Mouse (Mus musculus): ENCODE data around the gene Ginm1. TPM values are rescaled to one million over a fixed set of nuclear protein-coding genes. Genes with fewer than 3 reads are reported as not detected.

Gene Ginm1
- polyA plus RNA-seq, 1 experiment = 14.5 TPM

- H3K36me3 ChIP-seq (ENCODE audit: control insufficient read depth, insufficient read depth) = peaks cover 51% of the 10 kb centered on the region
- no peak for TF ChIP-seq MAX (IDR thresholded peaks at IDR 0.05)
- no peak for TF ChIP-seq MYOD1 (IDR thresholded peaks at IDR 0.05; ENCODE audit: control insufficient read depth, insufficient read length, low read depth)
- TF ChIP-seq CEBPB (IDR thresholded peaks at IDR 0.05; ENCODE audit: low read depth) = no peak
- TF ChIP-seq MYOG (IDR thresholded peaks at IDR 0.05; ENCODE audit: control insufficient read depth, extremely low read depth, insufficient read length) = no peak
- TF ChIP-seq FOSL1 (IDR thresholded peaks at IDR 0.05; ENCODE audit: insufficient read depth, low read length, poor library complexity, severe bottlenecking) = no peak
- no peak for TF ChIP-seq CTCF (IDR thresholded peaks at IDR 0.05; ENCODE audit: control insufficient read depth, insufficient read depth, insufficient read length)
- TF ChIP-seq USF1 (IDR thresholded peaks at IDR 0.05; ENCODE audit: low read depth) = no peak
These were observed 29.4 kb upstream of the Ginm1 start for GRCm38 (mm10) chr10:7821981-7822380.

GRCm38 (mm10) chr10:7820171-7820570 is 27.5 kb upstream of the Ginm1 start:
- no peak for TF ChIP-seq MYOD1 (IDR thresholded peaks at IDR 0.05; ENCODE audit: control insufficient read depth, insufficient read length, low read depth)
- no peak for TF ChIP-seq MYOG (IDR thresholded peaks at IDR 0.05; ENCODE audit: control insufficient read depth, extremely low read depth, insufficient read length)
- no peak for TF ChIP-seq CTCF (IDR thresholded peaks at IDR 0.05; ENCODE audit: control insufficient read depth, insufficient read depth, insufficient read length)
- TF ChIP-seq USF1 (IDR thresholded peaks at IDR 0.05; ENCODE audit: low read depth) = no peak
- peaks cover 59% of the 10 kb centered on the region for H3K36me3 ChIP-seq (ENCODE audit: control insufficient read depth, insufficient read depth)

More at GRCm38 (mm10) chr10:7821981-7822380, 29.4 kb upstream of the Ginm1 start:
- Histone ChIP-seq H3K4me3 (ENCODE audit: insufficient read depth, poor library complexity, severe bottlenecking) (no peak overlapping the region), H3K79me3 (ENCODE audit: low read depth) (no peaks in the 10 kb centered on the region), H3K27me3 (ENCODE audit: control insufficient read depth, insufficient read depth, insufficient read length) (no peaks in the 10 kb centered on the region), H3K79me2 (ENCODE audit: control insufficient read depth, insufficient read depth) (no peaks in the 10 kb centered on the region), H3ac (ENCODE audit: control insufficient read depth, insufficient read length, low read depth) (no peak overlapping the region)

GRCm38 (mm10) chr10:7819603-7820002 is 27.0 kb upstream of the Ginm1 start:
- Histone ChIP-seq H3K27me3 (ENCODE audit: control insufficient read depth, insufficient read depth, insufficient read length) (no peaks in the 10 kb centered on the region), H3K79me2 (ENCODE audit: control insufficient read depth, insufficient read depth) (no peaks in the 10 kb centered on the region), H3K79me3 (ENCODE audit: low read depth) (no peaks in the 10 kb centered on the region), H3ac (ENCODE audit: control insufficient read depth, insufficient read length, low read depth) (no peak overlapping the region), H3K36me3 (ENCODE audit: control insufficient read depth, insufficient read depth) (peaks cover 64% of the 10 kb centered on the region), H3K4me3 (ENCODE audit: insufficient read depth, poor library complexity, severe bottlenecking) (no peak overlapping the region)
- TF ChIP-seq MYOG (IDR thresholded peaks at IDR 0.05; ENCODE audit: control insufficient read depth, extremely low read depth, insufficient read length) = no peak

More at GRCm38 (mm10) chr10:7820171-7820570, 27.5 kb upstream of the Ginm1 start:
- H3K27me3 ChIP-seq (ENCODE audit: control insufficient read depth, insufficient read depth, insufficient read length) = no peaks in the 10 kb centered on the region
- no peaks in the 10 kb centered on the region for H3K79me2 ChIP-seq (ENCODE audit: control insufficient read depth, insufficient read depth)
- H3K4me3 ChIP-seq (ENCODE audit: insufficient read depth, poor library complexity, severe bottlenecking) = no peak overlapping the region
- H3ac ChIP-seq (ENCODE audit: control insufficient read depth, insufficient read length, low read depth) = no peak overlapping the region
- no peaks in the 10 kb centered on the region for H3K79me3 ChIP-seq (ENCODE audit: low read depth)

GRCm38 (mm10) chr10:7819156-7819555 is 26.5 kb upstream of the Ginm1 start:
- no peak overlapping the region for H3K4me3 ChIP-seq (ENCODE audit: insufficient read depth, poor library complexity, severe bottlenecking)
- H3K79me3 ChIP-seq (ENCODE audit: low read depth) = no peaks in the 10 kb centered on the region
- no peak for TF ChIP-seq CEBPB (IDR thresholded peaks at IDR 0.05; ENCODE audit: low read depth)
- no peak for TF ChIP-seq MYOG (IDR thresholded peaks at IDR 0.05; ENCODE audit: control insufficient read depth, extremely low read depth, insufficient read length)
- TF ChIP-seq USF1 (IDR thresholded peaks at IDR 0.05; ENCODE audit: low read depth) = no peak
- TF ChIP-seq FOSL1 (IDR thresholded peaks at IDR 0.05; ENCODE audit: insufficient read depth, low read length, poor library complexity, severe bottlenecking) = no peak
- no peak for TF ChIP-seq CTCF (IDR thresholded peaks at IDR 0.05; ENCODE audit: control insufficient read depth, insufficient read depth, insufficient read length)
- TF ChIP-seq MYOD1 (IDR thresholded peaks at IDR 0.05; ENCODE audit: control insufficient read depth, insufficient read length, low read depth) = no peak
- TF ChIP-seq MAX (IDR thresholded peaks at IDR 0.05) = no peak
- no peak overlapping the region for H3ac ChIP-seq (ENCODE audit: control insufficient read depth, insufficient read length, low read depth)
- H3K79me2 ChIP-seq (ENCODE audit: control insufficient read depth, insufficient read depth) = no peaks in the 10 kb centered on the region
- H3K36me3 ChIP-seq (ENCODE audit: control insufficient read depth, insufficient read depth) = peaks cover 69% of the 10 kb centered on the region
- no peaks in the 10 kb centered on the region for H3K27me3 ChIP-seq (ENCODE audit: control insufficient read depth, insufficient read depth, insufficient read length)

- Histone ChIP-seq H3ac (ENCODE audit: control insufficient read depth, insufficient read length, low read depth) (no peak overlapping the region), H3K79me2 (ENCODE audit: control insufficient read depth, insufficient read depth) (no peaks in the 10 kb centered on the region), H3K4me3 (ENCODE audit: insufficient read depth, poor library complexity, severe bottlenecking) (no peak overlapping the region), H3K36me3 (ENCODE audit: control insufficient read depth, insufficient read depth) (peaks cover 69% of the 10 kb centered on the region), H3K27me3 (ENCODE audit: control insufficient read depth, insufficient read depth, insufficient read length) (no peaks in the 10 kb centered on the region), H3K79me3 (ENCODE audit: low read depth) (no peaks in the 10 kb centered on the region)
- TF ChIP-seq CEBPB (IDR thresholded peaks at IDR 0.05; ENCODE audit: low read depth) = no peak
- TF ChIP-seq USF1 (IDR thresholded peaks at IDR 0.05; ENCODE audit: low read depth) = no peak
- no peak for TF ChIP-seq FOSL1 (IDR thresholded peaks at IDR 0.05; ENCODE audit: insufficient read depth, low read length, poor library complexity, severe bottlenecking)
- TF ChIP-seq MYOG (IDR thresholded peaks at IDR 0.05; ENCODE audit: control insufficient read depth, extremely low read depth, insufficient read length) = no peak
- TF ChIP-seq MAX (IDR thresholded peaks at IDR 0.05) = no peak
- TF ChIP-seq CTCF (IDR thresholded peaks at IDR 0.05; ENCODE audit: control insufficient read depth, insufficient read depth, insufficient read length) = no peak
- TF ChIP-seq MYOD1 (IDR thresholded peaks at IDR 0.05; ENCODE audit: control insufficient read depth, insufficient read length, low read depth) = no peak
These were observed 26.1 kb upstream of the Ginm1 start for GRCm38 (mm10) chr10:7818676-7819075.

GRCm38 (mm10) chr10:7816476-7816875 is 23.9 kb upstream of the Ginm1 start:
- no peaks in the 10 kb centered on the region for H3K27me3 ChIP-seq (ENCODE audit: control insufficient read depth, insufficient read depth, insufficient read length)
- no peak for TF ChIP-seq MAX (IDR thresholded peaks at IDR 0.05)
- no peak for TF ChIP-seq FOSL1 (IDR thresholded peaks at IDR 0.05; ENCODE audit: insufficient read depth, low read length, poor library complexity, severe bottlenecking)
- TF ChIP-seq CEBPB (IDR thresholded peaks at IDR 0.05; ENCODE audit: low read depth) = no peak
- TF ChIP-seq USF1 (IDR thresholded peaks at IDR 0.05; ENCODE audit: low read depth) = no peak
- TF ChIP-seq MYOG (IDR thresholded peaks at IDR 0.05; ENCODE audit: control insufficient read depth, extremely low read depth, insufficient read length) = no peak
- TF ChIP-seq CTCF (IDR thresholded peaks at IDR 0.05; ENCODE audit: control insufficient read depth, insufficient read depth, insufficient read length) = no peak
- no peak for TF ChIP-seq MYOD1 (IDR thresholded peaks at IDR 0.05; ENCODE audit: control insufficient read depth, insufficient read length, low read depth)
- peaks cover 68% of the 10 kb centered on the region for H3K36me3 ChIP-seq (ENCODE audit: control insufficient read depth, insufficient read depth)
- H3K79me3 ChIP-seq (ENCODE audit: low read depth) = no peaks in the 10 kb centered on the region
- no peaks in the 10 kb centered on the region for H3K79me2 ChIP-seq (ENCODE audit: control insufficient read depth, insufficient read depth)
- no peak overlapping the region for H3K4me3 ChIP-seq (ENCODE audit: insufficient read depth, poor library complexity, severe bottlenecking)
- no peak overlapping the region for H3ac ChIP-seq (ENCODE audit: control insufficient read depth, insufficient read length, low read depth)

Data from C2C12 (cell line).